Mouse (Mus musculus) embryonic facial prominence, embryonic 13.5 days (tissue): Measurements from ENCODE around the gene Camta1. TPM values are rescaled to one million over a fixed set of nuclear protein-coding genes. Genes with fewer than 3 reads are reported as not detected.

Experiments used
- ATAC-seq: fragments of 200-750 bp; cut with Nextera tagmentation; 2 replicates; pipeline ENCODE4 v1.8.0; 2017; ENCODE audit warnings: low read depth; ENCODE audit not compliant: insufficient number of reproducible peaks, insufficient read depth, low FRiP score, low TSS enrichment
- H3K27ac ChIP-seq: fragments of 300-500 bp; sonication (generic); 2 replicates; pipeline ENCODE4 v1.5.1; 2015; ENCODE audit warnings: moderate library complexity, mild to moderate bottlenecking, inconsistent platforms
- H3K27me3 ChIP-seq: fragments of 300-500 bp; sonication (generic); 2 replicates; pipeline ENCODE4 v1.6.1; 2015; ENCODE audit warnings: mild to moderate bottlenecking, inconsistent platforms
- H3K36me3 ChIP-seq: fragments of 300-500 bp; sonication (generic); 2 replicates; pipeline ENCODE4 v1.6.1; 2015; ENCODE audit warnings: mild to moderate bottlenecking, inconsistent platforms
- H3K4me1 ChIP-seq: fragments of 300-500 bp; sonication (generic); 2 replicates; pipeline ENCODE4 v1.6.1; 2015; ENCODE audit warnings: inconsistent platforms
- H3K4me2 ChIP-seq: fragments of 300-500 bp; sonication (generic); 2 replicates; pipeline ENCODE4 v1.6.1; 2015; ENCODE audit warnings: moderate library complexity, mild to moderate bottlenecking, inconsistent platforms
- H3K4me3 ChIP-seq: fragments of 300-500 bp; sonication (generic); 2 replicates; pipeline ENCODE4 v1.5.1; 2015; ENCODE audit warnings: mild to moderate bottlenecking, inconsistent platforms
- H3K9ac ChIP-seq: fragments of 300-500 bp; sonication (generic); 2 replicates; pipeline ENCODE4 v1.6.1; 2015; ENCODE audit warnings: mild to moderate bottlenecking, inconsistent platforms
- H3K9me3 ChIP-seq: fragments of 300-500 bp; sonication (generic); 2 replicates; pipeline ENCODE4 v1.6.1; 2016; ENCODE audit warnings: inconsistent platforms
- WGBS: fragments of 180-500 bp; shearing (Covaris S2); methylation state at CpG from one replicate; pipeline ENCODE4 v1.1.7; 2015; ENCODE audit warnings: mixed read lengths; 5-methylcytosine and 5-hydroxymethylcytosine counted together
- polyA plus RNA-seq: library from polyadenylated mRNA; unstranded; fragments of >200 nt; fragmentation: Nextera tagmentation; extraction: Ambion mirVana; gene quantifications from 2 replicates; pipeline ENCODE4 v1.2.1, GENCODE M21; 2015

Gene Camta1
- polyA plus RNA-seq, 1 experiment from 2014 or later: 106 TPM

DNA sequence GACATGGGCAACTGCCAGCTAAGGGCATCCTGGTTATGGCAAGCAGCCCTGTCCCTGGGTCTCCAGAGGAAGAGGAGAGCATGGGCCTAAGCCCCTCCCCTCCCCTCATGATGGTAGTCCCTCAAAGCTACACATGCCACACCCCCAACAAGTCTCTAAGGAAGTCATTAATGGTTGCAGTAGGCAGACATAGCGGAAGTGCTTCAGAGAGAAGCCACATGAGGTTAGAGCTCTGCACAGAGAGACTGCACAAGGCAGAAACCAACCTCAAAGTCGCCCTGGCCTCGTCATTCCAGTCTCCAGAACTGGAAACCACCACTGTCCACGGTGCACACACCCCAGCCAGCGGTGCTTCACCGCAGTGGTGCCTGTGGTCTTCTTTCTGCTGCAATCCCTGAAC, 709.7 kb downstream of the Camta1 start:
- H3K9me3 ChIP-seq: no peaks in the 10 kb centered on the region
- WGBS: 60% methylated on average over 6 of the region's 6 CpGs
- 0 out of 2 replicates have a peak, but pooled peaks have one; percentile 7 for ATAC-seq
- H3K27ac ChIP-seq: no peak overlapping the region
- H3K4me2 ChIP-seq: no peak overlapping the region
- H3K36me3 ChIP-seq: no peaks in the 10 kb centered on the region
- no peak overlapping the region for H3K9ac ChIP-seq
- H3K4me3 ChIP-seq: no peak overlapping the region
- 0 out of 2 replicates have a peak, but pooled peaks cover 4% of the 10 kb centered on the region for H3K4me1 ChIP-seq
- H3K27me3 ChIP-seq: peaks cover 14% of the 10 kb centered on the region; the same call in 1 of the 2 replicates

DNA sequence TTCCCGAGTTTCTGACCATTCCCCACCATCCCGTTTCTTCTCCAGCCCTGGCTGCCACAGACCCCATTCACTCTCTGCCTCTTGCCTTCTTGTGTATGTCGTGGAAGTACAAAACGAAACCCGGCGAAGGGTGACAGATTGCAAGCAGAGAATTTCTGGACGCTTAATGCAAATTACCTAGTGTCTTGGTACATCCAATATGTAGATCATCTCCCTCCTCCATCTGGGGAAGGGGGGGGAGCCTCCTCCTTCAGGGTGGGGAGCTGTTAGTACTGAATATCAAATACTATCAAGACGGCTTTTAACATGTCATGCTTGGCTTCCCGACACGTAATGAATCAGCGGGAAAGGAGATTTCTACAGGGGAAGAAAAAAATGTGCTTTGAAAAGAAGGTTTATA, 710.8 kb downstream of the Camta1 start:
- Histone ChIP-seq H3K4me3 (no peak overlapping the region), H3K27me3 (peaks cover 19% of the 10 kb centered on the region), H3K9ac (no peak overlapping the region), H3K27ac (no peak overlapping the region), H3K4me1 (0 out of 2 replicates have a peak, but pooled peaks cover 4% of the 10 kb centered on the region), H3K36me3 (no peaks in the 10 kb centered on the region), H3K9me3 (no peaks in the 10 kb centered on the region), H3K4me2 (no peak overlapping the region)
- no peak for ATAC-seq
- 73% methylated on average over 11 of the region's 11 CpGs for WGBS

DNA sequence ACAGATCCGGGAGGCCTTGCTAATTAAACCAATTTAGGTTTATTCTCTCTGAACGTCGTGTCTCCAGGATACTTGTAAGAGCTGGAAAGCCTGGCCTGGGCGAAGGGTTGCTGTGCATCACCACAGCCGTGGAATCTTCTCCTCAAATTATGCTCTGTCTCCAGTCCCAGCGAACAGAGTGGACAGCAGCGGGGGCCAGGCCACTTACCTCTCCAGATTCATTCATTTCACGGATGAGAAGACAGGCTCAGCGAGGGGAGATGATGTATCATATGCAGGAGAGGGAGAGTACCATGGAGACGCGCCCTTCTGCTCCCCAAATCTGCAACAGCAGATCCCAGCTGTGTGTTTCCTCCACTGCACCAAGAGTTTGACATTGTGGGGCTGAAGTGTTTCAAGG, 711.6 kb downstream of the Camta1 start:
- 77% methylated on average over 11 of the region's 11 CpGs for WGBS

GRCm38 (mm10) chr4:151147541-151147940, 714.1 kb downstream of the Camta1 start:
- Histone ChIP-seq H3K27me3 (peaks cover 19% of the 10 kb centered on the region), H3K9me3 (peaks cover 7% of the 10 kb centered on the region; the same call in 1 of the 2 replicates), H3K36me3 (no peaks in the 10 kb centered on the region), H3K9ac (no peak overlapping the region), H3K4me2 (no peak overlapping the region), H3K4me3 (no peak overlapping the region), H3K4me1 (0 out of 2 replicates have a peak, but pooled peaks cover 4% of the 10 kb centered on the region), H3K27ac (no peak overlapping the region)
- no peak for ATAC-seq
- 37% methylated on average over 12 of the region's 12 CpGs for WGBS

More for the DNA sequence above, 711.6 kb downstream of the Camta1 start:
- Histone ChIP-seq H3K27ac (no peak overlapping the region), H3K9ac (no peak overlapping the region), H3K4me3 (no peak overlapping the region), H3K9me3 (no peaks in the 10 kb centered on the region), H3K36me3 (no peaks in the 10 kb centered on the region), H3K27me3 (peaks cover 19% of the 10 kb centered on the region), H3K4me2 (no peak overlapping the region), H3K4me1 (0 out of 2 replicates have a peak, but pooled peaks cover 4% of the 10 kb centered on the region)
- no peak for ATAC-seq

DNA sequence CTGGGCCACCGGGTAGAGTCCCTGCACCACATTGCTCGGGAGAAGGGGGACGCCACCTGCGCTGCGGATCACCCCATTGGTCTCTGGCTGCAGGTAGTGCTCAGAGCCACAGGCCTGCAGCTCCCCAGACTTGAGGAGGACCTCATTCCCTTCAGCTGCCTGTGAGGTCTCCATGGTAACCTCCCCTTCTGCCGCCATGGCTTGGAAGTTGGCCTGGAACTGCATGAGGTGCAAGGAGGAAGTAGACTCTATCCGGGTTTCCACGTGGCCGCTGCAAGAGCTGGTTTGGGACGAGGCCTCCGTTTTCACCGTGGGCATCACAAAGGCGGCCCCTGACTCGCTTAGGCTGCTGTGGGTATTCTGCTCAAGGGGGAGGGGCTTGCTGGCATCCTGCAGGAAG, 717.6 kb downstream of the Camta1 start:
- 88% methylated on average over 14 of the region's 14 CpGs for WGBS

DNA sequence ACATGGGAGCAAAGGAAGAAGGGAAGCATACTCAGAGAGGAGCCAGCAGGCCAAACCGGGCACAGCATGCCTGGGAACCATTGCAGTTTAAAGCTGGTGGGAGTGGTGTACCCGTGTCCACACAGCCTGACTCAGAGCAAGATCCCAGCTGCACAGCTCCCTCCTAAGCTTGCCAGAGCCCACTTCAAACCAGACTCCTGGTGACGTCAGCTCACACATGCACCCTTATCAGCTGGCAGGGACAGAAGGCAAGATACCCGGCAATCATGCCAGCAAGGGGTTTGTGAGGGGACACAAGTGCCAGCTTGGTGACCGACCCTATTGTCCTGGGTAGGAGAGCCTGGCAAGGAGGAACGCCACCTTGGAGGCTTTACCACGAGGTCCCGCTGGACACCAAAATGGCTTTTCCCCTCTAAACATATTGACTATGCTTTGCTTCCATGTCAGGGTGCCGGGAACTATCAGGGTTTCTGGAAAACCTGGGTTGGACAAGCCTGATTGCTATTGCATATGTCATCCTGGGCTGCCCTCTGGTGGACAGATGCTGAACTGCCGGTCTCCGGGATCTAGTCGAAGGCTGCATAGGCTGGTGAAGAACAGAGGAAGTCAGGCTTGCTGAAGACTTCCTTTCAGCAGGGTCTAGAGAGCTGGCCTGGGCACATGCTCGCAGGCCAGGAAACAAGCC, 720.3 kb downstream of the Camta1 start:
- H3K4me2 ChIP-seq: peak overlapping the region; percentile 49
- H3K4me3 ChIP-seq: peak overlapping the region; percentile 14; the same call in 1 of the 2 replicates
- H3K9ac ChIP-seq: 0 out of 2 replicates have a peak overlapping the region, but pooled peaks have one; percentile 27
- H3K36me3 ChIP-seq: no peaks in the 10 kb centered on the region
- ATAC-seq: peak; percentile 45
- H3K27me3 ChIP-seq: peaks cover 33% of the 10 kb centered on the region
- peaks cover 34% of the 10 kb centered on the region for H3K4me1 ChIP-seq
- 14% methylated on average over 13 of the region's 13 CpGs for WGBS
- no peak overlapping the region for H3K27ac ChIP-seq
- peaks cover 7% of the 10 kb centered on the region; the same call in 1 of the 2 replicates for H3K9me3 ChIP-seq

More for the DNA sequence above, 717.6 kb downstream of the Camta1 start:
- Histone ChIP-seq H3K4me2 (no peak overlapping the region), H3K9me3 (peaks cover 7% of the 10 kb centered on the region; the same call in 1 of the 2 replicates), H3K9ac (no peak overlapping the region), H3K36me3 (no peaks in the 10 kb centered on the region), H3K27ac (no peak overlapping the region), H3K27me3 (peaks cover 37% of the 10 kb centered on the region), H3K4me1 (peaks cover 22% of the 10 kb centered on the region), H3K4me3 (no peak overlapping the region)
- ATAC-seq: no peak

DNA sequence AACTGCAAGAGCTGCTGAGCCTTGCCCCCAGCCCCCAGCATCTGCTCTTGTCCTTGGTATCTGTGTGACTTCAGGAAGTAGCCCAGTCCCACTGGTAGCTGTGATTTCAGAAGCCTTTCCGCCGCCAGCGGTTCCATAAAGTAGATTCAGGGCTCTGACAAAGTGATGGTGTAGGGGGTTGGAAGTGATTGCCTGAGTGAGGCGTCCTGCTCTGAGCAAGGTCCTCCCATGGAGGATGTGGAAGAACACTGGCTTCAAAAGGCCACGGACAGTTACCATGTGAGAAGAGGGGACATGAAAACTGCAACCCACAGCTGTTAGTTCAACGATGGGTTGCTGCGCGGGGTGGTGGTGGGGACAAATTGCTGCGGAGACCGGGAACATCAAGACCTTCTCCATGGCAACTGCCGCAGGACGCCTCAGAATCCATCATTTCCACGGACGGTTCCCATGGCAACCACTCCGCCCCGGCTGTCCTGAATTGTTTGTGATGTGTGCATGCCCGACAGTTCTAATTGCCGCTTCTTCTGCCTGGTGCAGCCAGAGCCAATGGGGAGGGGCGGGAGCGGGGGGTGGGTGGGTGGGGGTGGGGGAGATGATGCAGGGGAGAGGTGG, 721.2 kb downstream of the Camta1 start:
- H3K27ac ChIP-seq: no peak overlapping the region
- H3K27me3 ChIP-seq: peaks cover 32% of the 10 kb centered on the region
- H3K9ac ChIP-seq: no peak overlapping the region
- H3K4me3 ChIP-seq: no peak overlapping the region
- H3K9me3 ChIP-seq: peaks cover 7% of the 10 kb centered on the region; the same call in 1 of the 2 replicates
- WGBS: 9% methylated on average over 19 of the region's 20 CpGs
- ATAC-seq: no peak
- H3K4me2 ChIP-seq: peak overlapping the region; percentile 27
- H3K36me3 ChIP-seq: no peaks in the 10 kb centered on the region
- peaks cover 34% of the 10 kb centered on the region for H3K4me1 ChIP-seq

DNA sequence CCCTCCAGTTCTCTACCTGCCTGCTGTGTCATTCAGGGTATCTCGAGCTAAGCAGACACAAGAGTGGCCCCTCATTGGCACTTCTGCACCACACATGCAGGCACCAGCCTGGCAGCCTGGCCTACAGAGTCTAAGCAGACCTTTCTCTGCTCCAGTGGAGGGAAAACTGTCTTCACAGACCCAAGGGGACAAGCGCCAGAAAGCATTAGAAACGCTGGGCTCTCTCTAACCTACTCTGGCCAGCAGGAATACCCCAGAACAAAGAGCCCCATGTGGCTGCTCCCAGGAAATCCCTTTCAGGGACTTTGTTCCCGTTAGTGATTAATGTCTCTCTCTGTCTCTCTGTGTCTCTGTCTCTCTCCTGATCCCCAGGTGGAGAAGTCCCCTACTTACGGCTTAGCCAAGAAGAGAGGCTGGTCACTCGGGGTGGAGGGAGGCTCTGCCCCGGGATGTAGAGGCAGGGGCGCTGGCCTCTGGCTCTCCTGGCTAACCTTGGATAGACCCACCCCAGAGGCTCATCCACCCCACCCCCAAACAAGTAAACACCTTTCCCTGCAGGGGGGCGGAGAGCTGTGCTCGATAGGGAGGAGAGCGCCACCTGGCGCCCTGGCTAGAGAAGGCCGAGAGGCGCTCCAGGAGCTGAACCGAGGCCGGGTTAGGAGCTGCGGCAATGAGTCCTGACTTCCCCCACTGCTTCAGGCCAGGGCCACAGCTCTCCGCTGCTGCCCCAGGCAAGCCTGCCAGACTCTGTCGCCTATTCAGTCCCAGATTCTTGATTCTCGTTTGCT, 722.4 kb downstream of the Camta1 start:
- Histone ChIP-seq H3K27me3 (peaks cover 32% of the 10 kb centered on the region), H3K36me3 (no peaks in the 10 kb centered on the region), H3K4me2 (peak overlapping the region; percentile 49), H3K4me3 (peak overlapping the region; percentile 20), H3K4me1 (peaks cover 34% of the 10 kb centered on the region), H3K9me3 (peaks cover 3% of the 10 kb centered on the region; the same call in 1 of the 2 replicates), H3K27ac (no peak overlapping the region), H3K9ac (peak overlapping the region; percentile 3; the same call in 1 of the 2 replicates)
- WGBS: 5% methylated on average over 20 of the region's 20 CpGs
- ATAC-seq: no peak

- Histone ChIP-seq H3K4me2 (no peak overlapping the region), H3K4me1 (peaks cover 34% of the 10 kb centered on the region), H3K9ac (no peak overlapping the region), H3K27me3 (peaks cover 32% of the 10 kb centered on the region), H3K36me3 (no peaks in the 10 kb centered on the region), H3K4me3 (no peak overlapping the region), H3K9me3 (no peaks in the 10 kb centered on the region), H3K27ac (no peak overlapping the region)
- WGBS: 20% methylated on average over 2 of the region's 2 CpGs
- no peak for ATAC-seq
Measured at GRCm38 (mm10) chr4:151138586-151138985, 723.1 kb downstream of the Camta1 start.

DNA sequence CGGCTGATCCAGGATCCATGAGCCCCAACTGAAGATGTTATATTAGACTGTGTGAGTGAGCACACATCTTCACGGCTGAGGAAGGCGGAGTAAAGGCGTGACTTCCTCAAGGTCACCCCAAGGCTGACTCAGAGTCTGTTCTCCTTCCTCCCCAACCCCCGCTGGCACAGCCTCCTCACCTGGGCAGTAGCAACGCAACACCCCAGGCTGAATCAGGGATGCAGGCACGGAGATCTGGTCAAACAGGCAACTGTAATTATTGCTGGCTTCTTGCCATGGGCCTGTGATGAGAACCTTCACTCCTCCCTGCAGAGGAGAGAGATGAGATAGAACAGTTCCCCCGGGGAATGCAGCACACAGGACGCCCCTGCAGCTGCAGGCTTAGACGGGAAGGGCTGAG, 723.5 kb downstream of the Camta1 start:
- Histone ChIP-seq H3K27ac (no peak overlapping the region), H3K27me3 (peaks cover 32% of the 10 kb centered on the region), H3K4me2 (no peak overlapping the region), H3K4me3 (no peak overlapping the region), H3K36me3 (no peaks in the 10 kb centered on the region), H3K4me1 (peaks cover 35% of the 10 kb centered on the region), H3K9me3 (no peaks in the 10 kb centered on the region), H3K9ac (no peak overlapping the region)
- no peak for ATAC-seq
- 20% methylated on average over 10 of the region's 10 CpGs for WGBS

DNA sequence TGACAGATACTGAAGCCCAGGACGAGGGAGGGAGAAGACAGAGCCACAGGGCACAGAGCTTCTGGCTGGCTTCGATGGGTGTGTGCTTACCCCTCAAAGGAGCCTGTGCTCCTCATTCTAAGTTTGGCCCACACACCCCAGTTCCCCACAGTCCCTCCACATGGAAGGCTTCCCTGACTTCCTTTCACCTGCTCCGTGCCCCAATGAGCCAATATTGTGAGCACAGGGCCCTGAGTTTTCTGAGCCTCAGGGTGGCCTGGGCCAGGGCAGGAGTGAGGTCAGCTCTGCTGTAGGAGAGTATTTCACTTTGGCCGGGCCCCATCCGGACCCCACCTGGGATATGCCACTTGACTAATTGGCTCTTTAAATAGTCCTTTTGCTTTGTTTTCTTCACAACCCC, 724.0 kb downstream of the Camta1 start:
- Histone ChIP-seq H3K27ac (no peak overlapping the region), H3K36me3 (no peaks in the 10 kb centered on the region), H3K4me2 (no peak overlapping the region), H3K27me3 (peaks cover 32% of the 10 kb centered on the region), H3K4me3 (no peak overlapping the region), H3K4me1 (peaks cover 39% of the 10 kb centered on the region), H3K9ac (no peak overlapping the region), H3K9me3 (no peaks in the 10 kb centered on the region)
- no peak for ATAC-seq
- WGBS: 50% methylated on average over 5 of the region's 5 CpGs
